Mouse (Mus musculus) limb, embryonic 14.5 days (tissue): ENCODE data around the gene Upp2. TPM values are rescaled to one million over a fixed set of nuclear protein-coding genes. Genes with fewer than 3 reads are reported as not detected.

Experiments used
- ATAC-seq: fragments of 200-750 bp; cut with Nextera tagmentation; 2 replicates; pipeline ENCODE4 v1.8.0; 2017; ENCODE audit warnings: low read depth, moderate number of reproducible peaks, moderate TSS enrichment; ENCODE audit not compliant: low FRiP score
- DNase-seq: peaks from one replicate; pipeline ENCODE4 v3.0.0-alpha.2; 2015; ENCODE audit warnings: low spot score
- H3K27ac ChIP-seq: fragments of 300-500 bp; sonication (generic); replicated peaks from 2 replicates; pipeline ENCODE4 v1.5.1; 2014; ENCODE audit warnings: low read depth, mild to moderate bottlenecking, low read length, moderate library complexity, mixed read lengths
- H3K27me3 ChIP-seq: fragments of 300-500 bp; sonication (generic); 2 replicates; pipeline ENCODE4 v1.6.1; 2014; ENCODE audit warnings: low read length, mixed read lengths; ENCODE audit not compliant: control insufficient read depth, insufficient read depth
- H3K36me3 ChIP-seq: fragments of 300-500 bp; sonication (generic); 2 replicates; pipeline ENCODE4 v1.6.1; 2014; ENCODE audit warnings: mild to moderate bottlenecking, low read length, moderate library complexity, mixed read lengths; ENCODE audit not compliant: control insufficient read depth, insufficient read depth
- H3K4me1 ChIP-seq: fragments of 300-500 bp; sonication (generic); 2 replicates; pipeline ENCODE4 v1.6.1; 2014; ENCODE audit warnings: antibody characterized with exemption, low read length, mixed read lengths; ENCODE audit not compliant: control insufficient read depth, insufficient read depth
- H3K4me2 ChIP-seq: fragments of 300-500 bp; sonication (generic); replicated peaks from 2 replicates; pipeline ENCODE4 v1.6.1; 2014; ENCODE audit warnings: low read depth, mild to moderate bottlenecking, low read length, moderate library complexity; ENCODE audit not compliant: severe bottlenecking
- H3K4me3 ChIP-seq: fragments of 300-500 bp; sonication (generic); replicated peaks from 2 replicates; pipeline ENCODE4 v1.5.1; 2014; ENCODE audit warnings: low read length
- H3K9ac ChIP-seq: fragments of 300-500 bp; sonication (generic); 2 replicates; pipeline ENCODE4 v1.6.1; 2014; ENCODE audit warnings: mild to moderate bottlenecking, low read depth, low read length, moderate library complexity; ENCODE audit not compliant: severe bottlenecking
- H3K9me3 ChIP-seq: fragments of 300-500 bp; sonication (generic); 2 replicates; pipeline ENCODE4 v1.6.1; 2016; ENCODE audit warnings: low read length; ENCODE audit not compliant: control insufficient read depth
- POLR2A ChIP-seq: fragments of 200-500 bp; IDR thresholded peaks from 2 replicates; pipeline ENCODE4 v1.8.0; 2012; ENCODE audit warnings: inconsistent platforms, mild to moderate bottlenecking, moderate library complexity, borderline replicate concordance; ENCODE audit not compliant: insufficient read depth, insufficient read length; ENCODE audit errors: extremely low read depth
- WGBS: fragments of 180-500 bp; shearing (Covaris S2); extraction: QIAGEN DNeasy Blood & Tissue Kit; methylation state at CpG from one replicate; pipeline ENCODE4 v1.1.7; 2014; 5-methylcytosine and 5-hydroxymethylcytosine counted together
- polyA plus RNA-seq, 2 experiments: library from polyadenylated mRNA; depleted of rRNA in 1 of 2; stranded (reverse) in 1 of 2; unstranded in 1 of 2; fragments of >200 nt; fragmentation: Nextera tagmentation in 1 of 2; extraction: Ambion mirVana in 1 of 2; gene quantifications; 2 replicates each; pipeline versions ENCODE4 v1.2.1 to v1.2.3; 2012 to 2014

The Upp2 gene
- polyA plus RNA-seq, 2 experiments, result 9.3 to 12.3 TPM

GRCm38 (mm10) chr2:58737192-58737820 is 170.2 kb downstream of the Upp2 start:
- Histone ChIP-seq H3K9me3 (no peaks in the 10 kb centered on the region), H3K27ac (no peak overlapping the region), H3K4me1 (no peaks in the 10 kb centered on the region), H3K9ac (no peak overlapping the region), H3K4me3 (no peak overlapping the region), H3K4me2 (no peak overlapping the region), H3K27me3 (no peaks in the 10 kb centered on the region), H3K36me3 (no peaks in the 10 kb centered on the region)
- peak; percentile 59 for DNase-seq
- TF ChIP-seq POLR2A, result no peak
- no peak for ATAC-seq
- WGBS, result 34% methylated on average over 4 of the region's 4 CpGs

- no peak overlapping the region for H3K4me3 ChIP-seq
- no peak overlapping the region for H3K9ac ChIP-seq
- H3K27ac ChIP-seq, result no peak overlapping the region
- no peaks in the 10 kb centered on the region for H3K9me3 ChIP-seq
- no peaks in the 10 kb centered on the region for H3K27me3 ChIP-seq
- 89% methylated on average over 1 of the region's 1 CpGs for WGBS
- no peaks in the 10 kb centered on the region for H3K4me1 ChIP-seq
- no peak for TF ChIP-seq POLR2A
- DNase-seq (no peak), ATAC-seq (no peak)
- H3K36me3 ChIP-seq, result no peaks in the 10 kb centered on the region
- no peak overlapping the region for H3K4me2 ChIP-seq
Observed at GRCm38 (mm10) chr2:58741213-58741612, 174.1 kb downstream of the Upp2 start.

- no peak overlapping the region for H3K27ac ChIP-seq
- DNase-seq (no peak), ATAC-seq (no peak)
- H3K9me3 ChIP-seq, result no peaks in the 10 kb centered on the region
- H3K27me3 ChIP-seq, result no peaks in the 10 kb centered on the region
- H3K36me3 ChIP-seq, result no peaks in the 10 kb centered on the region
- H3K9ac ChIP-seq, result no peak overlapping the region
- no peaks in the 10 kb centered on the region for H3K4me1 ChIP-seq
- TF ChIP-seq POLR2A, result no peak
- no peak overlapping the region for H3K4me3 ChIP-seq
- 89% methylated on average over 4 of the region's 4 CpGs for WGBS
- H3K4me2 ChIP-seq, result no peak overlapping the region
Observed at GRCm38 (mm10) chr2:58742026-58742425, 174.9 kb downstream of the Upp2 start.

GRCm38 (mm10) chr2:58743446-58743845 is 176.3 kb downstream of the Upp2 start:
- no peak overlapping the region for H3K9ac ChIP-seq
- DNase-seq, result peak; percentile 7
- no peaks in the 10 kb centered on the region for H3K36me3 ChIP-seq
- H3K4me1 ChIP-seq, result peaks cover 3% of the 10 kb centered on the region; the same call in 1 of the 2 replicates
- no peak overlapping the region for H3K4me3 ChIP-seq
- ATAC-seq, result no peak
- no peak overlapping the region for H3K27ac ChIP-seq
- H3K27me3 ChIP-seq, result no peaks in the 10 kb centered on the region
- H3K9me3 ChIP-seq, result no peaks in the 10 kb centered on the region
- TF ChIP-seq POLR2A, result no peak
- WGBS, result 62% methylated on average over 3 of the region's 3 CpGs
- no peak overlapping the region for H3K4me2 ChIP-seq

GRCm38 (mm10) chr2:58747483-58748229 is 180.6 kb downstream of the Upp2 start:
- H3K4me3 ChIP-seq, result no peak overlapping the region
- no peak for TF ChIP-seq POLR2A
- H3K36me3 ChIP-seq, result no peaks in the 10 kb centered on the region
- H3K27me3 ChIP-seq, result no peaks in the 10 kb centered on the region
- peaks cover 3% of the 10 kb centered on the region; the same call in 1 of the 2 replicates for H3K4me1 ChIP-seq
- DNase-seq (no peak), ATAC-seq (no peak)
- no peaks in the 10 kb centered on the region for H3K9me3 ChIP-seq
- no peak overlapping the region for H3K9ac ChIP-seq
- H3K4me2 ChIP-seq, result no peak overlapping the region
- H3K27ac ChIP-seq, result no peak overlapping the region
- WGBS, result 59% methylated on average over 11 of the region's 11 CpGs
